Mouse (Mus musculus) cortical plate, adult 2 months (tissue): ENCODE data around the gene Basp1. TPM values are rescaled to one million over a fixed set of nuclear protein-coding genes. Genes with fewer than 3 reads are reported as not detected.

Experiments
- H3K27ac ChIP-seq: fragments of 200-500 bp; 2 replicates; pipeline ENCODE4 v1.5.1; 2012; ENCODE audit warnings: low read length, control low read depth, inconsistent platforms; ENCODE audit not compliant: insufficient read depth
- H3K4me1 ChIP-seq: fragments of 200-500 bp; 2 replicates; pipeline ENCODE4 v1.6.1; 2011; ENCODE audit warnings: low read length; ENCODE audit not compliant: control insufficient read depth, insufficient read depth
- H3K4me3 ChIP-seq: fragments of 200-500 bp; 2 replicates; pipeline ENCODE4 v1.5.1; 2011; ENCODE audit warnings: mild to moderate bottlenecking, low read length, control low read depth; ENCODE audit not compliant: insufficient read depth
- CTCF ChIP-seq: fragments of 200-500 bp; IDR thresholded peaks from 2 replicates; pipeline ENCODE4 v1.5.1; 2011; ENCODE audit warnings: mild to moderate bottlenecking, control low read depth, low read length; ENCODE audit not compliant: insufficient read depth; ENCODE audit errors: extremely low read depth
- POLR2A ChIP-seq: fragments of 200-500 bp; IDR thresholded peaks from 2 replicates; pipeline ENCODE4 v1.6.1; 2011; ENCODE audit warnings: mild to moderate bottlenecking, low read length, control low read depth; ENCODE audit not compliant: insufficient read depth; ENCODE audit errors: extremely low read depth
- polyA plus RNA-seq: library from polyadenylated mRNA; depleted of rRNA; stranded (reverse); fragments of >200 nt; gene quantifications from 2 replicates; pipeline ENCODE4 v1.2.3, GENCODE M21; 2012

Gene Basp1
- polyA plus RNA-seq, 1 experiment: 424 TPM

GRCm38 (mm10) chr15:25445361-25446154 lies 32.0 kb upstream of the Basp1 start:
- Histone ChIP-seq H3K4me3 (no peak overlapping the region), H3K4me1 (no peaks in the 10 kb centered on the region), H3K27ac (no peak overlapping the region)
- TF ChIP-seq CTCF (no peak), POLR2A (no peak)

GRCm38 (mm10) chr15:25444208-25444607 lies 30.6 kb upstream of the Basp1 start:
- Histone ChIP-seq H3K4me1 (no peaks in the 10 kb centered on the region), H3K4me3 (no peak overlapping the region), H3K27ac (no peak overlapping the region)
- TF ChIP-seq CTCF: no peak
- no peak for TF ChIP-seq POLR2A

- Histone ChIP-seq H3K4me1 (no peaks in the 10 kb centered on the region), H3K27ac (no peak overlapping the region), H3K4me3 (no peak overlapping the region)
- TF ChIP-seq POLR2A (no peak), CTCF (no peak)
Observed at GRCm38 (mm10) chr15:25443140-25443790, 29.7 kb upstream of the Basp1 start.

- Histone ChIP-seq H3K4me1 (no peaks in the 10 kb centered on the region), H3K27ac (no peak overlapping the region), H3K4me3 (no peak overlapping the region)
- TF ChIP-seq CTCF (no peak), POLR2A (no peak)
Observed at GRCm38 (mm10) chr15:25441868-25442185, 28.3 kb upstream of the Basp1 start.

- Histone ChIP-seq H3K4me3 (no peak overlapping the region), H3K27ac (no peak overlapping the region), H3K4me1 (no peaks in the 10 kb centered on the region)
- TF ChIP-seq POLR2A (no peak), CTCF (no peak; the same call in 1 of the 2 replicates)
Observed at GRCm38 (mm10) chr15:25440991-25441867, 27.7 kb upstream of the Basp1 start.

GRCm38 (mm10) chr15:25440317-25440716 lies 26.8 kb upstream of the Basp1 start:
- H3K4me1 ChIP-seq: no peaks in the 10 kb centered on the region
- H3K4me3 ChIP-seq: no peak overlapping the region
- TF ChIP-seq POLR2A (no peak), CTCF (no peak)
- H3K27ac ChIP-seq: no peak overlapping the region

GRCm38 (mm10) chr15:25432341-25432740 lies 18.8 kb upstream of the Basp1 start:
- H3K4me1 ChIP-seq: no peaks in the 10 kb centered on the region; the same call in 1 of the 2 replicates
- TF ChIP-seq CTCF: no peak
- TF ChIP-seq POLR2A: no peak
- no peak overlapping the region for H3K27ac ChIP-seq
- H3K4me3 ChIP-seq: no peak overlapping the region

GRCm38 (mm10) chr15:25430167-25430566 lies 16.6 kb upstream of the Basp1 start:
- no peak overlapping the region for H3K27ac ChIP-seq
- no peak overlapping the region for H3K4me3 ChIP-seq
- no peak for TF ChIP-seq POLR2A
- no peak for TF ChIP-seq CTCF
- H3K4me1 ChIP-seq: no peaks in the 10 kb centered on the region; the same call in 1 of the 2 replicates

GRCm38 (mm10) chr15:25429007-25429406 lies 15.4 kb upstream of the Basp1 start:
- Histone ChIP-seq H3K4me1 (no peaks in the 10 kb centered on the region; the same call in 1 of the 2 replicates), H3K4me3 (no peak overlapping the region), H3K27ac (no peak overlapping the region)
- TF ChIP-seq POLR2A: no peak
- TF ChIP-seq CTCF: no peak

- TF ChIP-seq POLR2A: no peak
- peak; percentile 22; the same call in 1 of the 2 replicates for TF ChIP-seq CTCF
- Histone ChIP-seq H3K4me3 (no peak overlapping the region), H3K27ac (no peak overlapping the region), H3K4me1 (no peaks in the 10 kb centered on the region; the same call in 1 of the 2 replicates)
Observed at GRCm38 (mm10) chr15:25428551-25428950, 15.0 kb upstream of the Basp1 start.
